Mouse (Mus musculus) liver, embryonic 11.5 days (tissue): ENCODE data around the gene Gm11232. TPM values are rescaled to one million over a fixed set of nuclear protein-coding genes. Genes with fewer than 3 reads are reported as not detected.

ENCODE experiments used
- ATAC-seq: fragments of 200-750 bp; cut with Nextera tagmentation; replicated peaks from 2 replicates; pipeline ENCODE4 v1.8.0; 2017; ENCODE audit warnings: moderate number of reproducible peaks, mild to moderate bottlenecking, moderate TSS enrichment, moderate library complexity; ENCODE audit not compliant: low FRiP score
- DNase-seq: peaks from one replicate; pipeline ENCODE4 v3.0.0-alpha.2; 2017; ENCODE audit warnings: low spot score
- H3K27ac ChIP-seq: fragments of 300-500 bp; sonication (generic); 2 replicates; pipeline ENCODE4 v1.5.1; 2014; ENCODE audit warnings: mild to moderate bottlenecking, low read depth, low read length, control low read depth
- H3K27me3 ChIP-seq: fragments of 300-500 bp; sonication (generic); replicated peaks from 2 replicates; pipeline ENCODE4 v1.6.1; 2014; ENCODE audit warnings: low read length, mixed read lengths; ENCODE audit not compliant: control insufficient read depth, insufficient read depth
- H3K36me3 ChIP-seq: fragments of 300-500 bp; sonication (generic); 2 replicates; pipeline ENCODE4 v1.6.1; 2014; ENCODE audit warnings: mild to moderate bottlenecking, low read length, moderate library complexity, mixed read lengths; ENCODE audit not compliant: control insufficient read depth, insufficient read depth
- H3K4me1 ChIP-seq: fragments of 300-500 bp; sonication (generic); replicated peaks from 2 replicates; pipeline ENCODE4 v1.6.1; 2014; ENCODE audit warnings: low read length, mixed read lengths; ENCODE audit not compliant: control insufficient read depth, insufficient read depth
- H3K4me2 ChIP-seq: fragments of 300-500 bp; sonication (generic); 2 replicates; pipeline ENCODE4 v1.6.1; 2014; ENCODE audit warnings: mild to moderate bottlenecking, control low read depth, moderate library complexity
- H3K4me3 ChIP-seq: fragments of 300-500 bp; sonication (generic); 2 replicates; pipeline ENCODE4 v1.5.1; 2014; ENCODE audit warnings: low read depth, low read length, control low read depth
- H3K9ac ChIP-seq: fragments of 300-500 bp; sonication (generic); 2 replicates; pipeline ENCODE4 v1.6.1; 2014; ENCODE audit warnings: low read depth, low read length, control low read depth
- H3K9me3 ChIP-seq: fragments of 300-500 bp; sonication (generic); 2 replicates; pipeline ENCODE4 v1.6.1; 2016; ENCODE audit warnings: low read length, inconsistent platforms, mixed read lengths; ENCODE audit not compliant: control insufficient read depth
- WGBS: fragments of 180-500 bp; shearing (Covaris S2); extraction: QIAGEN DNeasy Blood & Tissue Kit; methylation state at CpG from one replicate; pipeline ENCODE4 v1.1.7; 2014; 5-methylcytosine and 5-hydroxymethylcytosine counted together
- polyA plus RNA-seq: library from polyadenylated mRNA; unstranded; fragments of >200 nt; fragmentation: Nextera tagmentation; extraction: Ambion mirVana; gene quantifications from 2 replicates; pipeline ENCODE4 v1.2.1, GENCODE M21; 2014

The Gm11232 gene
- not detected in 2 replicates for polyA plus RNA-seq

DNA sequence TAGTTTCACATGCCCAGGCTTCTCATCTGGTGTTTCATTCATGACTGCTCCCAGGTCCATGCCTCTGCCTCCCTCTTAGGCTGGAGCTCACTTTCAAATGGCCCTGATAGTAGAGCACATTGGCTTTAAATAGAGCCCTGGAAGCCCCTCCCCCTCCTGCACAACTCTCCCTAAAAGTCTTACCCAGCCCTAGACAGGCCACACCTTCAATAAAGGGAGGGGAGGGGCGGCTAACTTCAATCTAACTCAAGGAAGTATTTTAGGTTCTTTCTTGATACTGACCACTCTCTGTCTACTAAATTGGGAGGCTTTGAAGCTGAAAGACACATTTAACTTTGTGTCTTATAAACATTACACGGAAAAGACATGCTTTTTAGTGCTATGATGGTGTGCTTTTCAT lies at the start of gene Gm11232:
TSS of gene Gm11232 (minus strand) at position 101 of the 400 bp plus-strand sequence.
- no peak for DNase-seq
- no peak within 1 kb of the TSS for H3K4me2 ChIP-seq
- no peak for ATAC-seq
- H3K27ac ChIP-seq: no peak within 1 kb of the TSS
- no peaks in the 10 kb centered on the region for H3K36me3 ChIP-seq
- H3K27me3 ChIP-seq: no peaks in the 10 kb centered on the region
- H3K9me3 ChIP-seq: no peaks in the 10 kb centered on the region
- H3K9ac ChIP-seq: no peak within 1 kb of the TSS
- H3K4me3 ChIP-seq: no peak within 1 kb of the TSS
- WGBS: 65% methylated on average over 2 of the region's 2 CpGs
- no peaks in the 10 kb centered on the region for H3K4me1 ChIP-seq

DNA sequence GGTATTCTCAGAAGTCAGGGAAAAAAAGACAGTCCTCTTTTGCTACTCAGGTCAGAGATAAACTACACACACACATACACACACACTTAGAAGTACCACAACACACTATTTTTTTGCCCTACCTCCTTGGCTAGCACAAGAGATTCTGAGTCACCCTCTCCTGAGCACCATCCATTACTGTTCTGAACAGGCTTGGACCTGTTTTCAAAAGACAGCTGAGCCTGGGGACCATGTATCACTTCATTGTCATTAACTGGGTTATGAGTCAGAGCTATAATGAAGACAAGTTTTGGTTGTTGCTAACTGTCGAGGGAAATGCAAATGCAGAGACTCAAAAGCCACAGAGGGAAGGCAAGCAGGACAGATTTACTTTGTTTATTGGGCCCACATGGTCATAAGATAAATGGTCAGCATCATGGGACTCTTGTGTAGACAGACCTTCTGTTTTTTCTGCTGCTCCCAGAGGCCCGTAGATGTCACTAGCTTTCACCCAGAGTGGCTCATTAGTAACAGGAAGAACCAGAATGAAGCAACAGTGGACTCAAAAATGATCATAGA lies 48.3 kb upstream of the Gm11232 start:
- H3K4me1 ChIP-seq: no peaks in the 10 kb centered on the region
- H3K36me3 ChIP-seq: no peaks in the 10 kb centered on the region
- H3K4me3 ChIP-seq: no peak overlapping the region
- DNase-seq (no peak), ATAC-seq (no peak)
- no peak overlapping the region for H3K27ac ChIP-seq
- H3K27me3 ChIP-seq: no peaks in the 10 kb centered on the region
- no peaks in the 10 kb centered on the region for H3K9me3 ChIP-seq
- 49% methylated on average over 2 of the region's 2 CpGs for WGBS
- no peak overlapping the region for H3K9ac ChIP-seq
- H3K4me2 ChIP-seq: no peak overlapping the region

GRCm38 (mm10) chr4:71765529-71765928 lies 7.8 kb upstream of the Gm11232 start:
- H3K4me3 ChIP-seq: no peak overlapping the region
- H3K36me3 ChIP-seq: no peaks in the 10 kb centered on the region
- DNase-seq (no peak), ATAC-seq (no peak)
- no peaks in the 10 kb centered on the region for H3K27me3 ChIP-seq
- H3K27ac ChIP-seq: no peak overlapping the region
- H3K4me2 ChIP-seq: no peak overlapping the region
- H3K4me1 ChIP-seq: no peaks in the 10 kb centered on the region
- no peak overlapping the region for H3K9ac ChIP-seq
- no peaks in the 10 kb centered on the region for H3K9me3 ChIP-seq
- 86% methylated on average over 1 of the region's 1 CpGs for WGBS

DNA sequence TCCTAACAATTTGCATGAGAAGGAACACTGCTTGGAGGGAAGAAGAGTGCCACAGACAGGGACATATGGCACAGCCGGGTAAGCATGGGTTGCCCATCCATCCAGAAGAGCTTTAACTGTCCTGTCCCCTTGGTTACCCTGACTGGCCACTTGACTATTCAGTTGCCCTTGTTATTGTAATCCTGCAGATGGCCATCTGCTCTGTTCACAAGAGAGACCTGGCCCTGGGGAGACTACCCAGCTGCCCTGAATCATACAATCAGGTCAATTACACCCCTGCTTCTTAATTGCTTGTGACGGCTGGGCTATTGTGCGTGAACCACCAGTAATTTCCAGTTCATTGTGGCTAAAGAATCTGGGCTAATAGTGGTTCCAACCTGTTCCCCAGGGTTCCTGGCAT lies 7.3 kb upstream of the Gm11232 start:
- no peaks in the 10 kb centered on the region for H3K36me3 ChIP-seq
- ATAC-seq (no peak), DNase-seq (no peak)
- H3K4me3 ChIP-seq: no peak overlapping the region
- H3K27ac ChIP-seq: no peak overlapping the region
- no peak overlapping the region for H3K9ac ChIP-seq
- H3K4me2 ChIP-seq: no peak overlapping the region
- 81% methylated on average over 3 of the region's 3 CpGs for WGBS
- no peaks in the 10 kb centered on the region for H3K4me1 ChIP-seq
- no peaks in the 10 kb centered on the region for H3K9me3 ChIP-seq
- H3K27me3 ChIP-seq: no peaks in the 10 kb centered on the region

GRCm38 (mm10) chr4:71756441-71757221 lies 1.1 kb downstream of the Gm11232 start:
- ATAC-seq (no peak), DNase-seq (no peak)
- no peak overlapping the region for H3K9ac ChIP-seq
- no peak overlapping the region for H3K4me2 ChIP-seq
- H3K4me3 ChIP-seq: no peak overlapping the region
- no peaks in the 10 kb centered on the region for H3K4me1 ChIP-seq
- no peak overlapping the region for H3K27ac ChIP-seq
- no peaks in the 10 kb centered on the region for H3K9me3 ChIP-seq
- no peaks in the 10 kb centered on the region for H3K27me3 ChIP-seq
- 76% methylated on average over 11 of the region's 11 CpGs for WGBS
- H3K36me3 ChIP-seq: no peaks in the 10 kb centered on the region

DNA sequence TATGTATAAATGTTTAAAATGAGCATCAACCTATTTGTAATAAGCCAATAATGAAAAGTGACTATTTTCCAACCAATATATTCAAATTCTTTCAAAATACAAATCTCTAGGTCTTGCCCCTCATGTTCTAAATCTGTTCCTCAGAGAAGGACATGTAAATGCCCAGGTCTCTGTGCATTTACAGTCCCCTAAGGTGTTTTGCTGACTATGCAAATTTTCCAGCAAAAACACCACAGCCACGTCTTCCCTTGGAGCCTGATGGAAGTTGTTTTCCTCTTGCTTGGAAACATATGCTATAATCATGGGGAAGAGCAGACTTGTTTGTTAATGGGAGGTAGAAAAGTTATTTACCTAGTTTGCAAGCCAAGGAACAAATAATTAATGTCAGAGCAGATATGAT lies 12.0 kb downstream of the Gm11232 start:
- WGBS: 63% methylated on average over 1 of the region's 1 CpGs
- no peak for DNase-seq
- no peaks in the 10 kb centered on the region for H3K27me3 ChIP-seq
- no peak overlapping the region for H3K27ac ChIP-seq
- H3K36me3 ChIP-seq: no peaks in the 10 kb centered on the region
- H3K9me3 ChIP-seq: no peaks in the 10 kb centered on the region; the same call in 1 of the 2 replicates
- H3K4me1 ChIP-seq: no peaks in the 10 kb centered on the region
- H3K9ac ChIP-seq: no peak overlapping the region
- no peak for ATAC-seq
- no peak overlapping the region for H3K4me3 ChIP-seq
- H3K4me2 ChIP-seq: no peak overlapping the region

DNA sequence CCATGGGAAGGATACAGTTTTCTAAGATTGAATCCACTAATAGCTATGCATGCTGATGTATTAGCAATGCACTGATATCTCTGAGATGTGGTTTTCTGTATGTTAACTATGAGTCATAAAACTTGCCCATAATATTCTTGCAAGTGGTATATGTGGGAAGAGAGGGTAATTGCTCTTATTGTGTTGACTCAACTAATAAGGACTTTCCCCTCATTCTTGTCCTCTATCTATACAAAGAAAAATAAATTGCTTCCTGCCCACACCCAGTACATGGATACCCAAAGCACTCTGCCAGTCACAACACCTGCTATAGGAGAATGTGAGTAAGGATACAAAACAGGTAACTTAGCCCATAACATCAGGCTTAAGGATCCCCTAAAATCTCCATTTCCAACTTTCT lies 21.2 kb downstream of the Gm11232 start:
- Histone ChIP-seq H3K27ac (no peak overlapping the region), H3K4me2 (no peak overlapping the region), H3K4me3 (no peak overlapping the region), H3K4me1 (no peaks in the 10 kb centered on the region), H3K9me3 (no peaks in the 10 kb centered on the region), H3K27me3 (no peaks in the 10 kb centered on the region), H3K9ac (no peak overlapping the region), H3K36me3 (no peaks in the 10 kb centered on the region)
- DNase-seq (no peak), ATAC-seq (no peak)

- no peak for DNase-seq
- Histone ChIP-seq H3K9me3 (no peaks in the 10 kb centered on the region), H3K36me3 (no peaks in the 10 kb centered on the region), H3K4me1 (no peaks in the 10 kb centered on the region), H3K27ac (no peak overlapping the region), H3K4me2 (no peak overlapping the region), H3K27me3 (no peaks in the 10 kb centered on the region), H3K4me3 (no peak overlapping the region), H3K9ac (no peak overlapping the region)
- ATAC-seq: no peak
- 79% methylated on average over 3 of the region's 3 CpGs for WGBS
Measured at GRCm38 (mm10) chr4:71735261-71735660, 22.5 kb downstream of the Gm11232 start.

- no peak overlapping the region for H3K4me2 ChIP-seq
- no peaks in the 10 kb centered on the region for H3K4me1 ChIP-seq
- H3K9me3 ChIP-seq: no peaks in the 10 kb centered on the region
- H3K36me3 ChIP-seq: no peaks in the 10 kb centered on the region
- DNase-seq (no peak), ATAC-seq (no peak)
- H3K27me3 ChIP-seq: no peaks in the 10 kb centered on the region
- no peak overlapping the region for H3K27ac ChIP-seq
- no peak overlapping the region for H3K4me3 ChIP-seq
- no peak overlapping the region for H3K9ac ChIP-seq
Measured at GRCm38 (mm10) chr4:71729401-71729800, 28.4 kb downstream of the Gm11232 start.
